Mouse (Mus musculus): ENCODE data around the gene Tmem179.

Gene Tmem179

GRCm38 (mm10) chr12:112463750-112464444 lies 52.6 kb downstream of the Tmem179 start:
- in situ Hi-C loops (cut with MboI) = no loop called here

- in situ Hi-C loops (cut with MboI) = no loop called here
Observed at GRCm38 (mm10) chr12:112463209-112463608, 53.3 kb downstream of the Tmem179 start.

- in situ Hi-C loops (cut with MboI) = no loop called here
Observed at GRCm38 (mm10) chr12:112462423-112462822, 54.1 kb downstream of the Tmem179 start.

- in situ Hi-C loops (cut with MboI) = no loop called here
Observed at GRCm38 (mm10) chr12:112457839-112458238, 58.7 kb downstream of the Tmem179 start.

GRCm38 (mm10) chr12:112456144-112456713 lies 60.3 kb downstream of the Tmem179 start:
- in situ Hi-C loops (cut with MboI) = no loop called here

GRCm38 (mm10) chr12:112451826-112452225 lies 64.7 kb downstream of the Tmem179 start:
- in situ Hi-C loops (cut with MboI) = no loop called here

- in situ Hi-C loops (cut with MboI) = no loop called here
Observed at GRCm38 (mm10) chr12:112451381-112451780, 65.2 kb downstream of the Tmem179 start.

- in situ Hi-C loops (cut with MboI) = no loop called here
Observed at GRCm38 (mm10) chr12:112450883-112451282, 65.7 kb downstream of the Tmem179 start.
